Mouse (Mus musculus) hindbrain, embryonic 10.5 days (tissue): ENCODE data around the gene Sftpa1. TPM values are rescaled to one million over a fixed set of nuclear protein-coding genes. Genes with fewer than 3 reads are reported as not detected.

Experiments
- DNase-seq: peaks from one replicate; pipeline ENCODE4 v3.0.0-alpha.2; 2017; ENCODE audit warnings: low spot score
- H3K27ac ChIP-seq: fragments of 300-500 bp; sonication (generic); 2 replicates; pipeline ENCODE4 v1.5.1; 2016; ENCODE audit warnings: mild to moderate bottlenecking, moderate library complexity
- H3K27me3 ChIP-seq: fragments of 300-500 bp; sonication (generic); 2 replicates; pipeline ENCODE4 v1.6.1; 2016; ENCODE audit warnings: mild to moderate bottlenecking; ENCODE audit not compliant: poor library complexity, insufficient read depth, severe bottlenecking
- H3K36me3 ChIP-seq: fragments of 300-500 bp; sonication (generic); 2 replicates; pipeline ENCODE4 v1.6.1; 2016; ENCODE audit warnings: mild to moderate bottlenecking, moderate library complexity
- H3K4me1 ChIP-seq: fragments of 300-500 bp; sonication (generic); replicated peaks from 2 replicates; pipeline ENCODE4 v1.6.1; 2016; ENCODE audit warnings: mild to moderate bottlenecking
- H3K4me3 ChIP-seq: fragments of 300-500 bp; sonication (generic); 2 replicates; pipeline ENCODE4 v1.5.1; 2016; ENCODE audit warnings: mild to moderate bottlenecking, moderate library complexity
- H3K9me3 ChIP-seq: fragments of 300-500 bp; sonication (generic); 2 replicates; pipeline ENCODE4 v1.6.1; 2016; ENCODE audit warnings: mild to moderate bottlenecking, moderate library complexity
- WGBS: fragments of 180-500 bp; shearing (Covaris S2); methylation state at CpG from one replicate; pipeline ENCODE4 v1.1.7; 2016; 5-methylcytosine and 5-hydroxymethylcytosine counted together
- polyA plus RNA-seq: library from polyadenylated mRNA; unstranded; fragments of >200 nt; fragmentation: Nextera tagmentation; extraction: Ambion mirVana; gene quantifications from 2 replicates; pipeline ENCODE4 v1.2.1, GENCODE M21; 2016

Gene Sftpa1
- polyA plus RNA-seq, 1 experiment from 2014 or later: not detected

DNA sequence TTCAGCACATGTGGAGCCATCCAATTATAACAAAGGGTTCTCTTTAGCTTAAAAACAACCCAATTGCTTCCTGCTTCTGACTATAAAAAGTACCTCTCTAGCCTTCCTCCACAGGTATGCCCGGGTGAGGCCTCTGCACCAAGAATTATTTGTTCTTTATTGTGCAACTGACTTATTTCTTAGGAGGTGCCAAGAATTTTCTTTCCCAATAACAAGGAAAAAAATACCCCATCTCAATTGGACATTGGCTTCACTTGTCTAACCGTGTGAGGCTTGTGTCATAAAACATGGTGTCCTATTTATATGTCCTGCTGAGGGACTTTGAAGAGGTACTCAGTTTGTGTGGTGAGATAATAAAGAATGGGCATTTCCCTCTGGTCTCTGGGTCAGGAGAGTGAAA is 38.9 kb downstream of the Sftpa1 start:
- no peaks in the 10 kb centered on the region for H3K4me1 ChIP-seq
- no peaks in the 10 kb centered on the region for H3K36me3 ChIP-seq
- no peak for DNase-seq
- H3K27ac ChIP-seq: no peak overlapping the region
- no peak overlapping the region for H3K4me3 ChIP-seq
- no peaks in the 10 kb centered on the region for H3K9me3 ChIP-seq
- H3K27me3 ChIP-seq: no peaks in the 10 kb centered on the region
- WGBS: 79% methylated on average over 2 of the region's 2 CpGs

DNA sequence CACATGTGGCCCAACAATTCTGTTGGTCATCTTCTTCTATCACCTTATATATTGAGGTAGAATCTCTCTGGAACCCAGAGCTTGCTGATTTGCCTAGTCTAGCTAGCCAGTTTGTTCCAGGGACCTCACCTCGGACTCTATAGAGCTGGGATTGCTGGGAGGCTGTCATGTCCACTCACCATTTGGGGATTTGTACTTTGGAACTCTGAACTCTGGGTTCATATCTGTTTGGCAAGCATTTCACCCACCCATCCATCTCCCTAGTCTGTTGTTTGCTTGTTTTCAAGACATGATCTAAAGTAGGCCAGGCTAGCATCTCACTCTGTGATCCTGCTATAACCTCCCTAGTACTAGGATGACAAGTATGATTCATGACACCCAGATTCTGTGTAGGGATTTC is 43.2 kb downstream of the Sftpa1 start:
- 83% methylated on average over 1 of the region's 1 CpGs for WGBS
- Histone ChIP-seq H3K27ac (no peak overlapping the region), H3K4me3 (no peak overlapping the region), H3K27me3 (no peaks in the 10 kb centered on the region), H3K4me1 (no peaks in the 10 kb centered on the region), H3K9me3 (no peaks in the 10 kb centered on the region), H3K36me3 (no peaks in the 10 kb centered on the region)
- no peak for DNase-seq

DNA sequence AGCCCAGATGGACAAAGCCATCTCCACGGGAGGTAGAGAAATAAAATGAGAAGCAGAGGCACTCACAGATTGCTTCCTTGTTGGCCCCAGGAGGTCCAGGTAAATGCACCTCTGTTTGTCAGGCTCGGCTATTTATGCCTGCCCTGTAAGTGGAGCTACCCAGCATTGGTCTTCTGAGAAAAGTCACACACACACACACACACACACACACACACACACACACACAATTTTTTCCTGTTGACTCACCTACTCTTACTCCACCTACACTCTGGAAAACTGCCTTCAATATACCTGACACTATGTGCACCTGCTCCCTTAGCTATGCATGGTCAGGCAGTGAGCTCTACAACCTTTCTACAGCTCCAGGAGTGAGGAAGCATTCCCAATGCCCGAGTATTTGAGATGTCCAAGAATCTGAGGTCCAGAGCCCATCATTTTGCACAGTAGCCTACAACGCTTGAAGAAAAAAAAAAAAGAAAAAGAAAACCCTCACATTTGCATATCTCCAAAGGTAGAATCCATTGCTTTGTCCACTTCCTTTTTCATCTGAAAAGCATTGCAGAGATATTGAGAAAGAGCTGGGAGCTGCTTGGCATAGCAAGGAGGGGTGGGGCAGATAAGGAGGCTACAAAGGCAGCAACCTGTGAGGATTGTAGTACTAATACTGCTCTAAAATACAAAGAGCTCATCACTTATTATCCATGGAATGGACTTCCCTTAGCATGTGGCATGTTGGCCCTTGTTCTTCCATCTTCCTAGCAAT is 53.7 kb downstream of the Sftpa1 start, which contains the start of gene Sftpd:
Sftpd (minus strand) TSS at position 91 of the 763 bp plus-strand sequence.
- 87% methylated on average over 4 of the region's 4 CpGs for WGBS
- Histone ChIP-seq H3K27me3 (no peaks in the 10 kb centered on the region), H3K27ac (no peak within 1 kb of the TSS), H3K36me3 (no peaks in the 10 kb centered on the region), H3K4me1 (no peaks in the 10 kb centered on the region), H3K4me3 (no peak within 1 kb of the TSS), H3K9me3 (no peaks in the 10 kb centered on the region)
- no peak for DNase-seq

Other genes with a start within 250 kb of the Sftpa1 start
- 0.41 and 0.64 TPM in 2 replicates for gene Sh2d4b, start 238.5 kb upstream of the Sftpa1 start, polyA plus RNA-seq
- gene Tspan14, start 165.0 kb upstream of the Sftpa1 start, polyA plus RNA-seq: 95.5 and 95.7 TPM in 2 replicates
- gene Fam213a, start 118.0 kb upstream of the Sftpa1 start, polyA plus RNA-seq: 45.2 and 52.6 TPM in 2 replicates
- 0.47 and 0.64 TPM in 2 replicates for gene Dydc2, start 62.6 kb upstream of the Sftpa1 start, polyA plus RNA-seq
- not detected in 2 replicates for gene Dydc1, start 58.9 kb upstream of the Sftpa1 start, polyA plus RNA-seq
- gene Mat1a, start 26.7 kb upstream of the Sftpa1 start, polyA plus RNA-seq: not detected in 2 replicates
- not detected in 2 replicates for gene Mbl1, start 19.7 kb downstream of the Sftpa1 start, polyA plus RNA-seq
- not detected in 2 replicates for gene Sftpd, start 53.4 kb downstream of the Sftpa1 start, polyA plus RNA-seq
- gene Gm2832, start 147.0 kb downstream of the Sftpa1 start, polyA plus RNA-seq: 0.11 TPM in 1 of 2 replicates, not detected in the other
- not detected in 2 replicates for gene Gm5798, start 216.8 kb downstream of the Sftpa1 start, polyA plus RNA-seq